Mouse (Mus musculus): Measurements from ENCODE around the gene Cd160. TPM values are rescaled to one million over a fixed set of nuclear protein-coding genes. Genes with fewer than 3 reads are reported as not detected.
A peak's percentile ranks its signal among the peaks of the same experiment; 100 is the strongest.

Gene Cd160
- polyA plus RNA-seq (2015; fragmentation: Nextera tagmentation; extraction: Ambion mirVana) = 0.14 and 0.20 TPM in 2 replicates

DNA sequence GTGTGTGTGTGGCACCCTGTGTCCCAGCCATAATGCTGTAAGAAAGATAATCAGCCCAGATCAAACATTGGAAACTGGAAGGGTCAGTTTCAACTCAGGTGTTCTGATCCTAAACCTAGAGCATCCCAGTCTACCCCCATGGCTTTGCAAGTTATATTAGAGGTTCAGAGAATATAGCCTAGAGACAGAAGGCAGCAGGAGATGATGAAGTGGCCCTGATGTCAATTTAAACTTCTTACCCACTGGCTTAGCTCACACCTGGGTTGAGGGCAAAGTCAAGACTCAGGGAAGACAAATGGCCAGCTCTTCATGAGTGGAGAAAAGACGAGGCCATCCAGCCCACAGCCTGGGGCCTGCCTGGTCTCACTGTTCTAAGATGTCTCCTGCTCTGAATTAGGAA is at the start of gene Cd160, which contains the start of gene Pdzk1:
TSS of gene Cd160 (minus strand) at position 368 of the 400 bp plus-strand sequence.
TSS of gene Pdzk1 (plus strand) at position 301 of the 400 bp plus-strand sequence.
- 68% methylated on average over 1 of the region's 1 CpGs for WGBS
- Histone ChIP-seq H3K27ac (no peak within 1 kb of the TSS), H3K4me1 (no peaks in the 10 kb centered on the region), H3K9ac (no peak within 1 kb of the TSS), H3K4me2 (no peak within 1 kb of the TSS), H3K27me3 (no peaks in the 10 kb centered on the region), H3K36me3 (no peaks in the 10 kb centered on the region), H3K9me3 (no peaks in the 10 kb centered on the region), H3K4me3 (no peak within 1 kb of the TSS)
- ATAC-seq (ENCODE audit: insufficient number of reproducible peaks, low FRiP score, low TSS enrichment, low read depth) = no peak

GRCm38 (mm10) chr3:96874808-96875571 is 45.8 kb upstream of the Cd160 start:
- H3K4me3 ChIP-seq = no peak overlapping the region
- WGBS = 78% methylated on average over 7 of the region's 7 CpGs
- H3K36me3 ChIP-seq = peaks cover 71% of the 10 kb centered on the region
- no peak overlapping the region for H3K4me2 ChIP-seq
- no peak for ATAC-seq (ENCODE audit: insufficient number of reproducible peaks, low FRiP score, low TSS enrichment, low read depth)
- H3K4me1 ChIP-seq = no peaks in the 10 kb centered on the region
- no peaks in the 10 kb centered on the region for H3K27me3 ChIP-seq
- H3K9me3 ChIP-seq = no peaks in the 10 kb centered on the region
- no peak overlapping the region for H3K27ac ChIP-seq
- H3K9ac ChIP-seq = no peak overlapping the region

DNA sequence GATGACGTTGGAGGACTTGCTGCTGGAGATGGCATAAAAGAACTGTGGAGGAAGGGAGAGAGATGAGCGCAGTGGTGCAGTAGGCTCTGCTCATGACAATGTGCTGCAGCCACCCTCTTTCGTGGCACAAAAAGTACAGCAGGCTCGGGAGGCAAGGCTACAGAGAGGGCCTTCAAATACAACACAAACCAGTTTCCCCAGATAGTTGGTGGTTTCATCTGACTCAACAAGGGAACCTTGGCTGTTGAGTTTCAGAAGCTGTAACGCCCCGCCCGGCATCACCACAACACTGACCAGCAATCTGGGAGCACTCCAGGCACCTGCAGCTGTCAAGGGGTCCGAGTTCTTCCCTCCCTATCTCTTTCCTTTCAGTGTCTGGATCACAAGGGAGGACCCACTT is 43.4 kb upstream of the Cd160 start:
- ATAC-seq (ENCODE audit: insufficient number of reproducible peaks, low FRiP score, low TSS enrichment, low read depth) = no peak
- WGBS = 94% methylated on average over 8 of the region's 8 CpGs
- no peak overlapping the region for H3K27ac ChIP-seq

DNA sequence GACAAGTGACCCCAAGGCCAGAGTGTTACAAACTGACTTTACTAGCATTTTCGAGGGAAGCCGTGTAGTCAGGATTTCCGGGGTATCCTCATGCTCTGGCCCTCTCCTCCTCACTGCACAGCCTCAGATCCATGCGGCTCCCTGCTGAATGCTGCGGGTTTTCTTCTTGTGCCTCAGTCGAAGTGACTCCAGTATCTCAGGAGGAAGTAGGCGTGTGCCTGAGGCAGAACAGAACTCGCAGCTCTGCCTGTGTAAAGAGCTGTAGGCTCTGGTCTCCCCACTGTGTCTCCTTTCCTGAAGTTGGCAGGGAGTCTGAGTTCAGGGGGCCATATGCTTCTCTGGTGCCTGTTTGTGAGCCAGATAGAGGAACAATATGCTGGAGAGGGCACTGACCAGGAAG is 41.9 kb upstream of the Cd160 start:
- no peak overlapping the region for H3K4me3 ChIP-seq
- H3K27me3 ChIP-seq = no peaks in the 10 kb centered on the region
- no peak overlapping the region for H3K27ac ChIP-seq
- no peaks in the 10 kb centered on the region for H3K9me3 ChIP-seq
- 80% methylated on average over 8 of the region's 8 CpGs for WGBS
- H3K9ac ChIP-seq = no peak overlapping the region
- H3K4me2 ChIP-seq = no peak overlapping the region
- no peaks in the 10 kb centered on the region for H3K4me1 ChIP-seq
- H3K36me3 ChIP-seq = peaks cover 71% of the 10 kb centered on the region
- ATAC-seq (ENCODE audit: insufficient number of reproducible peaks, low FRiP score, low TSS enrichment, low read depth) = no peak

More for the DNA sequence above, 43.4 kb upstream of the Cd160 start:
- H3K4me3 ChIP-seq = no peak overlapping the region
- no peak overlapping the region for H3K9ac ChIP-seq
- peaks cover 76% of the 10 kb centered on the region for H3K36me3 ChIP-seq
- H3K9me3 ChIP-seq = no peaks in the 10 kb centered on the region
- no peak overlapping the region for H3K4me2 ChIP-seq
- no peaks in the 10 kb centered on the region for H3K27me3 ChIP-seq
- H3K4me1 ChIP-seq = no peaks in the 10 kb centered on the region

GRCm38 (mm10) chr3:96870270-96870669 is 41.1 kb upstream of the Cd160 start:
- Histone ChIP-seq H3K4me3 (no peak overlapping the region), H3K4me2 (no peak overlapping the region), H3K4me1 (no peaks in the 10 kb centered on the region), H3K9me3 (no peaks in the 10 kb centered on the region), H3K27ac (no peak overlapping the region), H3K9ac (no peak overlapping the region), H3K36me3 (peaks cover 67% of the 10 kb centered on the region), H3K27me3 (no peaks in the 10 kb centered on the region)
- ATAC-seq (ENCODE audit: insufficient number of reproducible peaks, low FRiP score, low TSS enrichment, low read depth) = no peak
- WGBS = 85% methylated on average over 2 of the region's 2 CpGs

- H3K9me3 ChIP-seq = no peaks in the 10 kb centered on the region
Measured at GRCm38 (mm10) chr3:96869091-96869490, 39.9 kb upstream of the Cd160 start.

DNA sequence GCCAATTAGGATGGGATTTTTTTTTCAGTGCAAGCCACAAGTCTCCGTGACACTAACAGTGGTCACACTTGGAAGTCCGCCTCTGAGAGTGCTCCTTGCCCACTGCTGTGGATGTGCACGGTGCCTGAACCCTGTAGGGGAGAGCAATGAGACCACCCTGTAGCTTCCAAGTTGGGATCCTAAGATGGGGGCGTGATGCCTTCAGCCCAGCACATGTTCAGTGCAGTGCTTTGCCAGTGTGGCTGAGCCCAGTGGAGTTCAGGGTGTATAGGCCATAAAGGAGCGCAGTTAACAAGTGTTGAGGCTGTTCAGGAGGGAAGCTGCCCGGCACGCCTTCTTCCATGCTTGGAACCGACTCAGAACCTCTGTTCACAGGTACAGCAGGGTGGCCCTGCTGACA is 39.4 kb upstream of the Cd160 start:
- H3K36me3 ChIP-seq = peaks cover 54% of the 10 kb centered on the region
- no peak overlapping the region for H3K27ac ChIP-seq
- H3K4me3 ChIP-seq = no peak overlapping the region
- no peak overlapping the region for H3K4me2 ChIP-seq
- H3K27me3 ChIP-seq = no peaks in the 10 kb centered on the region
- no peaks in the 10 kb centered on the region for H3K4me1 ChIP-seq
- 91% methylated on average over 8 of the region's 8 CpGs for WGBS
- no peak for ATAC-seq (ENCODE audit: insufficient number of reproducible peaks, low FRiP score, low TSS enrichment, low read depth)
- H3K9ac ChIP-seq = no peak overlapping the region
- H3K9me3 ChIP-seq = no peaks in the 10 kb centered on the region

More at GRCm38 (mm10) chr3:96869091-96869490, 39.9 kb upstream of the Cd160 start:
- no peaks in the 10 kb centered on the region for H3K27me3 ChIP-seq
- no peak for ATAC-seq (ENCODE audit: insufficient number of reproducible peaks, low FRiP score, low TSS enrichment, low read depth)
- peaks cover 59% of the 10 kb centered on the region for H3K36me3 ChIP-seq
- H3K9ac ChIP-seq = no peak overlapping the region
- no peak overlapping the region for H3K27ac ChIP-seq
- H3K4me1 ChIP-seq = no peaks in the 10 kb centered on the region
- H3K4me3 ChIP-seq = no peak overlapping the region
- H3K4me2 ChIP-seq = no peak overlapping the region
- WGBS = 95% methylated on average over 7 of the region's 7 CpGs

DNA sequence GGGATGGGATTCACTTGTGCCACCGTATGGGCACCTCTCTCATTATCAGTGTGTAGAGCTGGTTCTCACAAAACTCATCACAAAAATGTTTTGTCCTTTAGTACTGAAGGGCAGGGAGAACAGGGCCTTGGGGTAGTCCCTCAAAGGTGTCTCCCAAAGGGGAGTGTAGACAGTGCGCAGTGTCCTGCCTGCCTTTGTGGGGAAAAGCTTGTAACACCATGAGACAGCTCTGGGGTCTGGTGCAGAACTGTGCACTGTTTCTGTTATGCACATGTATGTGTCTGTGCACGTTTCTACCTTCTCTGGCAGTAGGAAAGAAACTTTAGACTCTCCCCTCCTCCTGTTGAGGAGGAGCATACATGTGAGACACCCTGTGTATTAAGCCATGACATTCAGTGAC is 38.7 kb upstream of the Cd160 start:
- Histone ChIP-seq H3K27me3 (no peaks in the 10 kb centered on the region), H3K36me3 (peaks cover 47% of the 10 kb centered on the region), H3K4me1 (no peaks in the 10 kb centered on the region), H3K4me2 (no peak overlapping the region), H3K27ac (no peak overlapping the region), H3K4me3 (no peak overlapping the region), H3K9me3 (no peaks in the 10 kb centered on the region), H3K9ac (no peak overlapping the region)
- WGBS = 92% methylated on average over 3 of the region's 3 CpGs
- 0 out of 2 replicates have a peak, but pooled peaks have one; percentile 65 for ATAC-seq (ENCODE audit: insufficient number of reproducible peaks, low FRiP score, low TSS enrichment, low read depth)

- ATAC-seq (ENCODE audit: insufficient number of reproducible peaks, low FRiP score, low TSS enrichment, low read depth) = no peak
- Histone ChIP-seq H3K4me3 (no peak overlapping the region), H3K27ac (no peak overlapping the region), H3K27me3 (no peaks in the 10 kb centered on the region), H3K9ac (no peak overlapping the region), H3K9me3 (no peaks in the 10 kb centered on the region), H3K4me1 (no peaks in the 10 kb centered on the region), H3K4me2 (no peak overlapping the region), H3K36me3 (no peaks in the 10 kb centered on the region)
- 90% methylated on average over 5 of the region's 5 CpGs for WGBS
Measured at GRCm38 (mm10) chr3:96860498-96860897, 31.3 kb upstream of the Cd160 start.

- H3K4me1 ChIP-seq = no peaks in the 10 kb centered on the region
- no peaks in the 10 kb centered on the region for H3K27me3 ChIP-seq
- no peak overlapping the region for H3K9ac ChIP-seq
- no peaks in the 10 kb centered on the region for H3K36me3 ChIP-seq
- H3K9me3 ChIP-seq = no peaks in the 10 kb centered on the region
- ATAC-seq (ENCODE audit: insufficient number of reproducible peaks, low FRiP score, low TSS enrichment, low read depth) = no peak
- H3K27ac ChIP-seq = no peak overlapping the region
- 79% methylated on average over 3 of the region's 3 CpGs for WGBS
- no peak overlapping the region for H3K4me2 ChIP-seq
- H3K4me3 ChIP-seq = no peak overlapping the region
Measured at GRCm38 (mm10) chr3:96855833-96856232, 26.7 kb upstream of the Cd160 start.

DNA sequence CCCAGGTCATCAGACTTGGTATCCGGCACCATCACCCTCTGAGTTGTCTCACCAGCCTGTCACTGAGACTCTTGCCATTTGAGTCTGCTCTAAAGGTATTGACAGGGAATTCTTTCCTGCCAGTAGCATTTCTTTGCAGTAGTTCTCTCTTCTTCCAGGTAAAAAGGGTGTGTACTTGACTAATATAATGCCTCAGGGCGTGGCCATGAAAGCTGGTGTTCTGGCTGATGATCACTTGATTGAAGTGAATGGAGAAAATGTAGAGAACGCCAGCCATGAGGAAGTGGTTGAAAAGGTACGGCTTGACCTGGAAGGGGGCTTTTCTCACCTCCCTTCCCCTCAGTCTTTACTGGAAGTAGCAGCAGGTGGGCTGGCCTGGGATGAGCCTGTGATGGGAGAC is 25.2 kb upstream of the Cd160 start:
- 77% methylated on average over 4 of the region's 4 CpGs for WGBS
- no peak overlapping the region for H3K4me3 ChIP-seq

DNA sequence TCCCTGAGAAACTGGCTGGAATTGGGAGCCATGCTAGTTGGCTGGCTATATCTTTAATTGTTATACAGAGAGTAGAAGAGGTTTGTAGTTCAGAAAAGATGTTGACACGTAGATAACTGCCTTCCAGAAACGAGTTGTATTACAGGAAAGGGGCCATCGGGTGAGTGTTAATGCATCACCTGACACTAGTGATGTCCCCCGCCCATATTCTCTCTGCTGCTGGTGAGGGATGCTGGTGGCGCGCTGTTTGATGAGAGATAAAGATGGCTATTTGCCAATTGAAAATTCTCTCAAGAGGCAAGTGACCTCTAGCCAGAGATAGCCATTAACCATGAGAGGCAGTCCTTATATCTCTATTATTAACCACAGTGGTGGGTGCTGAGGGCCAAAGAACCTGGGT is 23.4 kb upstream of the Cd160 start:
- no peak overlapping the region for H3K4me2 ChIP-seq
- WGBS = 71% methylated on average over 6 of the region's 6 CpGs
- H3K4me3 ChIP-seq = no peak overlapping the region
- no peak overlapping the region for H3K27ac ChIP-seq
- H3K9ac ChIP-seq = no peak overlapping the region
- no peaks in the 10 kb centered on the region for H3K27me3 ChIP-seq
- H3K4me1 ChIP-seq = 0 out of 2 replicates have a peak, but pooled peaks cover 2% of the 10 kb centered on the region
- ATAC-seq (ENCODE audit: insufficient number of reproducible peaks, low FRiP score, low TSS enrichment, low read depth) = no peak
- H3K9me3 ChIP-seq = no peaks in the 10 kb centered on the region
- no peaks in the 10 kb centered on the region for H3K36me3 ChIP-seq

More for the DNA sequence above, 25.2 kb upstream of the Cd160 start:
- H3K4me1 ChIP-seq = no peaks in the 10 kb centered on the region
- H3K27me3 ChIP-seq = no peaks in the 10 kb centered on the region
- no peak overlapping the region for H3K9ac ChIP-seq
- H3K4me2 ChIP-seq = no peak overlapping the region
- no peaks in the 10 kb centered on the region for H3K9me3 ChIP-seq
- no peak overlapping the region for H3K27ac ChIP-seq
- ATAC-seq (ENCODE audit: insufficient number of reproducible peaks, low FRiP score, low TSS enrichment, low read depth) = no peak
- no peaks in the 10 kb centered on the region for H3K36me3 ChIP-seq

All from limb, embryonic 15.5 days (tissue).